Mouse (Mus musculus) kidney, adult 11 months (tissue): ENCODE measurements around the gene Elmo1.
"Not testable (repeated sequence)": the region's sequence is repeated elsewhere in the genome, so short reads cannot be mapped to it uniquely, and the experiment has no call there.

Source experiments
- DNase-seq: peaks from one replicate; pipeline ENCODE4 v3.0.0; 2022

Gene Elmo1

DNA sequence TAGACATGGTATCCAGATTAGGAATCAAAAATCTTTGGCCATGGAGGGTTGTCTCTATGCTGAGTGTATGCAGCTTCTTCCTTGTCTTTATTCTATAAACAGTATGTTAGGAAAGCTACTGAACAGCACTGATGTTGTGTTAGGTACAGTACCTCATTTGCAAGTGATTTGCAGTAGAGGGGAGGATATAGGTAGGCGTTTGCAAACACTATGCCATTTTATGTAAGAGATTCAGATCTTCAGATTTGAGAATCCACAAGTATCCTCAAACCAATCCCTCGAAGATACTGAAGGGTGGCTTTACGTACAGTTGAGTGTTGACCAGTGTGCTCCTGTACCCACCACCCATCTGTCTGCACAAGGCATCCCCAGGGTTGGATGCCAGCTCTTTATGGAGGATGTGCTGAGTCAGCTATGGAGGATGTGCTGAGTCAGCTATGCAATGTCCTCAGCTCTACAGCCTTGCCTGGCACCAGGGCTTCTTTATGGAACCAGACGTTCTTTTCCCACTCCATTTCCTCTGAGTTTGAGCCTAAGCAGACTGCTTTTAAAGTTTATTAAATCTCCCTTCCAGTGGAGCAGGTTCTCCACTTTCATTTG, 465.6 kb downstream of the Elmo1 start:
- no peak for DNase-seq

DNA sequence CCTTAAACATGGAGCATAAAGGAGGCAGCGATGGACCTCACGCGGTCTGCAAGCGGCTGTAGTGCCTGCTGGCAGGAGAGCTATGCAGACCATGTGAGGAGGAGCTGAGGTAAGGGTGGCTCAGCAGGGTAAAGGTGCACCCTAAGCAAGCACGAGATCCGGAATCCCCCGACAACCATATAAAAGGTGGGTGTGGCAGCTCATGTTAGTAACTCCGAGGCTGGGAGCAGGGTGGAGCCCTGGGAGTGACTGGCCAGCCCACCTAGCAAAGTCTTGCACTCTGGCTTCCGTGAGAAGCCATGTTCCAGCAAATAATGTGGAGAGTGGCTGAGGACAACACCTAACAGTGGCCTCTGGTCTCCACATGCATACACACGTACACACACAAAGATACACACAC, 466.3 kb downstream of the Elmo1 start:
- DNase-seq: no peak

DNA sequence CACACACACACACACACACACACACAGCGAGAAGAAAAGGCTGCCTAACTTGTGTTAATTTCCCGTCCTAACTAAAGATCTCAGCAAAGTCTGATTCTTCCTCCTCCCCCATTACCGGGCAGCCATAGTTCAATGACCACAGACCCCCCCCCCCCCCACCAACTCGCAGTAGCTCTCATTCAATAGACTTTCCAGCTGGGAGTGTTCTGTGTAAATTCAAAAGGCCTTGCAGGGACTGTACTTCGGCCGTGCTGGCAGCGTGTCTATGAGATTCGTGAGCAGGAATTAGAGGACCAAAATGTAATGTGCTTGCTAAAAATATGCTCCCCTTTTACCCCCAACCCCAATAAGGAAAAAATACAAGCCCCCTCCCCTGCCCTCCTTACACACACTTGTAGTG, 466.8 kb downstream of the Elmo1 start:
- no peak for DNase-seq

- DNase-seq: no peak
Measured at GRCm38 (mm10) chr13:20558376-20558775, 468.0 kb downstream of the Elmo1 start.

GRCm38 (mm10) chr13:20564414-20564813, 474.0 kb downstream of the Elmo1 start:
- no peak for DNase-seq

GRCm38 (mm10) chr13:20575186-20575585, 484.8 kb downstream of the Elmo1 start:
- no peak for DNase-seq

DNA sequence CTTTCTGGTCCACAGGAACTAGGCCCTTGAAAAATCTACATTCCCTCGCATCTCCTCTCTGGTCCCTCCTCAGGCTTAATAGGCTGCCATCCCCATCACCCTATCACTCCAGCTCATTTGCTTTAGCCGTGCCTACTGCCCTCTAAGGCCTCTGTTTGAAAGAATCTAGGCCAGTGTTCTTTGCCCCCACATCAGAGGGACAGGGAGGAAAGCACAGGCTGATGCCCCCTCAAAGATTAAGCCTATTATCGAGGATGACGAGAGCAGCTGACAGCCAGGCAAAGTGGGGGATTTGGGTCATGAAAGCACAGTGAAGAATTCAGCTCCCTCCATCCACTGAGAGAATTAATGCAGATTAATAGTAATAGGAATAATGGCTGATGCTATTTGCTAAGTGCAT, 495.5 kb downstream of the Elmo1 start:
- no peak for DNase-seq

GRCm38 (mm10) chr13:20586462-20586861, 496.1 kb downstream of the Elmo1 start:
- no peak for DNase-seq

DNA sequence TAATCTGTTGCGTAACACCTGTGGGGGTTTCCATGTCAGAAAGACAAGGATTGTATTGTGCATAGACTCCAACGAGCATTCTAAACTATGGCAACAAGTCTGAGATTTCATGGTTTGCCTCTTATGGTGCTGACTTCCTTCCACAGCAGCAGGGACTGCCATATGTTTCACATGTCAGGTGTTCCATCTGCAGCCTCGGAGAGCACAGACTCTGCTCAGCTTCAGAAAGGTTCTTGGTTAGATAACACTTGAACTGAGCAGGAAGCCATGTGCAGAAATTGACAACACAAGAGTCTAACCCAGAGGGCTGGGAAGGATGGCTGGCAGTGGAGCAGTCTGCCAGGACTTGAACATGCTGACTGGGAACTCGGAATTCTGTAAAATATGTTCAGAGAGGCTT, 500.6 kb downstream of the Elmo1 start:
- DNase-seq: no peak

DNA sequence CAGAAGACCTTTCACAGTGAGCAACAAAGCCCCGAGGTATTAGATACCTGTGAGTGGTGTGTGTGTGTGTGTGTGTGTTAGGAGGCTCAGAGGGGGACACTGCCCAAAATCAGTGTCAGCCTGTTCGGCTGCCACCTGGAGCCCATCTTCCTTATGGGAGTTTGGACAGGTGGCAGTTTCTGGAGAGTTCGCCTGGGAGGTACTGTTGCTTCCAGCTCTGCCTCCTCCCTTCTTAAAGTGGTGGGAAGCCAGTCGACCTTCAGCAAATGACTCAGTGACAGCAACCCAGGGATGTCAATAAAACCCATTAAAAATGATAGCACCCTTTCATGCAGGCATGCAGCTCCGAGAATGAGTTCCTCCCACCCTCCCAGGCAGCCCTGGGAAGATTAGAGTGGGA, 506.9 kb downstream of the Elmo1 start:
- no peak for DNase-seq

DNA sequence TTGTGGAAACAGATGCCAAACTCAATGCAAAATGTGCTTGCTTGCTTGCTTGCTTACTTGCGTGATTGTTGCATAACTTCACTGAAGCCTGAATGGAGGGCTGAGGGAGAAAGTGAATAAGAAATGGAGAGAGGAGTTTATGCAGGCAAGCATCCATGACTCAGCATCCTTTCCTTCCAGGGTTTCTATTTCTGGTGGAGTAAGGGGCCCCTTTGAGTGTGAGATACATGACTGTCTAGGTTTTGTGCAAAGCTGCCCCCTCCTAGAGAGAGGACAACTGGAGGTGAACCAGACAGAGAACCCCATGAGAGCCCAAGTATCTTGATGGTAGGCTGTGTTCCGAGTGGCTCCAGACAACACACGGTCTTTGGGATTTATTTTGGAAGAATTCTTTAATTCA, 508.2 kb downstream of the Elmo1 start:
- DNase-seq: no peak

GRCm38 (mm10) chr13:20600246-20600645, 509.9 kb downstream of the Elmo1 start:
- no peak for DNase-seq

GRCm38 (mm10) chr13:20601421-20601820, 511.0 kb downstream of the Elmo1 start:
- no peak for DNase-seq

GRCm38 (mm10) chr13:20606891-20607290, 516.5 kb downstream of the Elmo1 start:
- DNase-seq: no peak

GRCm38 (mm10) chr13:20609003-20609688, 518.8 kb downstream of the Elmo1 start:
- DNase-seq: no peak

DNA sequence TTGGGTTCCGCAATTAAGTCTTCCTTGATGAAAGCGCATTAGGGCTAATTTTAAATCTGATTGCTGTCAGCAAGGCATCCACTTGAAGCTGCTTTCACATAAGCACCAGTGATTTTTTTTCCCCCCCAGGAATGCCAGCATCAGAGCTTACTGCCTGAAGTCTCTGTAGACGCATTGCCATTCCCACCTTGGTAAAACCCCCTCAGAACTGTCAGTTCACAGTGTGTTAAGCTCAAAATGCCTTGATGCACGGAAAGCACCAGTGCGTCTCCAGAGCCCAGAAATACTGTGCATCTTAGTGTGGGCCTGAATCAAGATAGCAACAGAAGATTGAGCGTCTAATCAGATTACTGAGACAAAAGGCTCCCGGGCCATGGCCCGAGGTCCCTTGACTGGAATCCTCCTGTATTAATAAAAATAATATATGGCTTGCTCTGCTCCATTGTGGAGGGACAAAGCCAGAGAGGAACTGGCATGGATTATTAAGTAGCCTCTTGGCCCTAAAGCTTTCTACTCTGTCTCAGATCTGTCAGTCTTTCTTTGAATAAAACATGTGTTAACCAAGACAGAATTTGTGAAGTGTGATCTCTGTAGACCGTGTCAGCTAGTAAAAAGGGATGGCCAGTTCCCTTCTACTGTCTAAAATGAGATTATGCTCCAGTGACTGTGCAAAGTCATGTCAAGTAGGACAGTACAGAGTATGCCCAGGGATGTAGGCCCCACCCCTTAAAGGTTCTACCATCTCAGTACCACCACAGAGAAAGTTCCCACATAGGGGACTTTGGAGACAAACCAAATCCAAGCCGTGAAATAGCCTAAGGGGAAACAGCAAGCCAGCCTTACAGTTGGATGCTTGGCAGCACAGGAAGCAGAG, 525.4 kb downstream of the Elmo1 start:
- DNase-seq: no peak

DNA sequence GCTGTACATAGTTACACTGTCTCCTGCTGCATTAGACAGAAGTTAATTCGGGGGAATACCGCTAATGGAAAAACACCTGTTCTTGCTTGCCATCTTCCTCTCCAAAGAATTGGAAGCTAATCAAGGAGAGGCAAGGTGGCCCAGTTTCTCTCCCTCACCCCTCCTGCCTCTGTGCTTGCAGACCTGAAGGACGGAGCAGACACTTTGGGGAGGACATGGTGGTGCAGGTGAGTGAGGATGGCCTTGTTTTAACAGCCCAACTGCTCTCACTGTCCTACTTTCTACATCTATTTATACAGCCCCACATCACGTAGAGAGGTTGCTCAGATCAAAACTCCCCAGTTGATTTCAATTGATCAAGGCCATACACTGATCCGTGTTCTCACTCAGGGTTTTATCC, 529.5 kb downstream of the Elmo1 start:
- no peak for DNase-seq

DNA sequence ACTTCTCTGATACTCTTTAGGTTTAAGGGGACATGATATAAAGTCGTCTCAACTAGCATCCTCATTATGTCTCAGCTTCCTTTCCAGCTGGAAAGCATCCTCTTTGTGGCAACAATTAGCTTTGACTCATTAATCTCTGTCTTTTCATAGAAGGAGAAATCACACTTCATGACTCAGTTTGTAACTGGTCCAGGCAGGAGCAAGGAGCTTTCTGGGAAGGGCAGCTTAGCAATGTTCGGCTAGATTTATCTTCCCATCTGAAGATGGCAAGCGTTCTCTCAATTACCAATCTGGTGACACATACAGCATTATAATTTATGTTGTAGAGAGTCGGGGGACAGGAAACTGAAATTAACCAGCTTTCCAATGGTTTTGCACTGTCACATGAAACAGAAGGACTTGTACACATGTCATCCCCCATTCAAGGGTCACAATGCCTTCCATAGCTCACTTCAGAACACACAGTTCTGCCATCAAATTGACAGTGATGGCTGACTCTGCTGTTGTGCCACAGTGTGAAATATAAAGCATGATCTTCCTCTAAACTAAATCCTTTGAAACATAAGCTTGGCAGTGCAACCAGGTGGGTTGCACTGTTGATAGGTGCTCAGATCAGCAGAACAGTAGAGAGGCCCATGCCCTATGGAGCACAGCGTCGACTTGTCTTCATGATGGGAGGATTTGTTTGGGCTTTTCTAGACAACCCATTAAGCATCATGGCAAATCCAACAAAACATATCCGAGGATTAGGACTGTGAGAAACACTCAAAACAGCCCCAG, 532.9 kb downstream of the Elmo1 start:
- DNase-seq: no peak

DNA sequence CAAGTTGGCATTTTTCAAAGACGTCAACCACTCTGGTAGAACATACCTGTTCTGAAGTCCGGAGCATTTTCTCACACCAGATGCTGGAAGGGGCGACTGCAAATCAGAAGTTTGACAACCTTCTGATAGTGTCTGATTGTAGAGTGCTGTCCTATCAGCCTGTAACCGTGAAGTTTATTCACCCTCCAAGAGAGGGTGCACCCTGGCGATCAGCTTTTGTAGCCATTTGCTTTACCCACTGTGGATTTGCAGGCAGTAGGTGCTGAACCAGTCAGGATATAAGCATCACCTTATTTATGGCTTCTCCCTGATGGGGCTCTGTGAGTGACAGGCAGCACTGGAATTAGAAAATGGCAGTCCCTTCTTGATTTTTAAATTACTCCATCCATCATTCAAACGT, 537.4 kb downstream of the Elmo1 start:
- DNase-seq: no peak

- no peak for DNase-seq
Measured at GRCm38 (mm10) chr13:20632477-20632876, 542.1 kb downstream of the Elmo1 start.

DNA sequence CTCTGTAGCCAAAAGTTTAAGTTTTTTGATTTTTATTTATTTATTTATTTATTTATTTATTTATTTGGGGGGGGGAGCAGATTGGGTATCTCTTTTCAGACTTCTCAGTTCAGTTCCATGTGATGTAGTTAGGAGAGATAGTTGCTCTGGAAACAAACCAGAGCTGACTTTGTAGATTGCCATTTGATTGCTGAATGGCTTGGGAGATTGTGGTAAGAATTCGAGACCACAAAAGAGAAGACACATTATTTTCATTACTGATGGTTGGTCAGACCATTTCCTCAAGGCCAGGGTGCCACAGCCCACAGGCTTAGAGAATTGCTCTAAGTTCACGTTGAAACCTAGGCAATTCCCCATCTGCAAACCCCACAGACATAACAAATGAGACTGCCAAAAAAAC, 544.3 kb downstream of the Elmo1 start:
- not testable (repeated sequence) for DNase-seq

GRCm38 (mm10) chr13:20635646-20636045, 545.2 kb downstream of the Elmo1 start:
- DNase-seq: no peak
